Mouse (Mus musculus) spleen, adult 2 months (tissue): ENCODE measurements around the gene Phldb2. TPM values are rescaled to one million over a fixed set of nuclear protein-coding genes. Genes with fewer than 3 reads are reported as not detected.

Experiments
- DNase-seq, 2 experiments: peaks; one replicate each; pipeline versions ENCODE4 v3.0.0 to v3.0.0-alpha.2; 2012 to 2021; ENCODE audit warnings: low spot score in 2 of 2, low read depth in 1 of 2
- H3K27ac ChIP-seq: fragments of 200-500 bp; 2 replicates; pipeline ENCODE4 v1.5.1; 2012; ENCODE audit warnings: low read length, inconsistent platforms; ENCODE audit not compliant: insufficient read depth
- H3K27me3 ChIP-seq: fragments of 200-500 bp; 2 replicates; pipeline ENCODE4 v1.6.1; 2012; ENCODE audit warnings: mild to moderate bottlenecking, moderate library complexity, low read length, inconsistent platforms; ENCODE audit not compliant: control insufficient read depth, insufficient read depth
- H3K36me3 ChIP-seq: fragments of 200-500 bp; 2 replicates; pipeline ENCODE4 v1.6.1; 2012; ENCODE audit warnings: mild to moderate bottlenecking, low read length, inconsistent platforms; ENCODE audit not compliant: control insufficient read depth, insufficient read depth
- H3K4me1 ChIP-seq: fragments of 200-500 bp; 2 replicates; pipeline ENCODE4 v1.6.1; 2011; ENCODE audit warnings: inconsistent platforms; ENCODE audit not compliant: control insufficient read depth, insufficient read depth, insufficient read length
- H3K4me3 ChIP-seq: fragments of 200-500 bp; 2 replicates; pipeline ENCODE4 v1.5.1; 2011; ENCODE audit warnings: mild to moderate bottlenecking, inconsistent platforms; ENCODE audit not compliant: insufficient read depth, insufficient read length; ENCODE audit errors: extremely low read depth
- CTCF ChIP-seq: fragments of 200-500 bp; IDR thresholded peaks from 2 replicates; pipeline ENCODE4 v1.5.1; 2011; ENCODE audit warnings: mild to moderate bottlenecking, inconsistent platforms; ENCODE audit not compliant: insufficient read depth, insufficient read length, insufficient replicate concordance; ENCODE audit errors: extremely low read depth
- POLR2A ChIP-seq: fragments of 200-500 bp; IDR thresholded peaks from 2 replicates; pipeline ENCODE4 v1.6.1; 2011; ENCODE audit warnings: low read depth, low read length, inconsistent platforms
- WGBS: fragments of 180-500 bp; shearing (Covaris S2); methylation state at CpG from one replicate; pipeline ENCODE4 v1.1.7; 2018; 5-methylcytosine and 5-hydroxymethylcytosine counted together
- polyA plus RNA-seq: library from polyadenylated mRNA; depleted of rRNA; stranded (reverse); fragments of >200 nt; gene quantifications from 2 replicates; pipeline ENCODE4 v1.2.3, GENCODE M21; 2012

The Phldb2 gene
- polyA plus RNA-seq, 1 experiment = 5.0 TPM

- no peaks in the 10 kb centered on the region for H3K4me1 ChIP-seq
- TF ChIP-seq CTCF (no peak), POLR2A (no peak)
- DNase-seq = no peak
- no peaks in the 10 kb centered on the region for H3K36me3 ChIP-seq
- no peak overlapping the region for H3K4me3 ChIP-seq
- H3K27me3 ChIP-seq = no peaks in the 10 kb centered on the region
- no peak overlapping the region for H3K27ac ChIP-seq
- WGBS = 84% methylated on average over 6 of the region's 6 CpGs
These were observed 29.5 kb downstream of the Phldb2 start for GRCm38 (mm10) chr16:45923731-45924424.

DNA sequence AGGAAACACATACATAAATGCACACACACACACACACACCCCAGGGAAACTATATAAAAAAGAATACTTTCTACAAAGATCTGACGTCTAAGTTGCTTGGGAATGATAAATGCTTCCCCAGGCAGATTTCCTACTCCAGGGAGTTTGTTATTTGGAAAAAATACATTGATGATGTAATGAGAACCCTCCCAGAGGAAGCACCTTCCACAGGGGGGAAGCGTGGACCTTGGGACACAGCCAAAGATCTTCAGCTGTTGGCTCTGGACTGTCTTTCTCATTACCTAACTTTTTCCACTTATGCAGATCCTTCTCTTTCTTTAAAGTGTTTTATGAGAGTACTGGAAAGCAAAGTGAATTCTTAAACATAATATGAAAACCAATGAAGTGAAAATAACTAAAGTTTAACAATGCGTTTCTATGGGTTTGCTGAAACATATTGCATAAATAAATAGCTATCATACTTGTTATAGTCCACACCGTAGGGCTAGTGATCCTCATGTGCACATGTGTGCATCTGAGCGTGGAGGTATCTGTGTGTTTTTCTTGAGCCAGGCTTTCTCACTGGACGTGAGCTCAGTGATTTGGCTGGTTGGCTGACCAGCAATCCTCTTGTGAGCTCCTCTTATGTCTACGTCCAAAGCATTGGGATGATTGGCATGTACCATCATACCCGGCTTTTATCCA, 30.7 kb downstream of the Phldb2 start:
- H3K4me3 ChIP-seq = no peak overlapping the region
- TF ChIP-seq POLR2A (no peak), CTCF (no peak)
- 86% methylated on average over 8 of the region's 8 CpGs for WGBS
- H3K27me3 ChIP-seq = no peaks in the 10 kb centered on the region
- H3K4me1 ChIP-seq = no peaks in the 10 kb centered on the region
- H3K27ac ChIP-seq = no peak overlapping the region
- DNase-seq = no peak
- no peaks in the 10 kb centered on the region for H3K36me3 ChIP-seq

DNA sequence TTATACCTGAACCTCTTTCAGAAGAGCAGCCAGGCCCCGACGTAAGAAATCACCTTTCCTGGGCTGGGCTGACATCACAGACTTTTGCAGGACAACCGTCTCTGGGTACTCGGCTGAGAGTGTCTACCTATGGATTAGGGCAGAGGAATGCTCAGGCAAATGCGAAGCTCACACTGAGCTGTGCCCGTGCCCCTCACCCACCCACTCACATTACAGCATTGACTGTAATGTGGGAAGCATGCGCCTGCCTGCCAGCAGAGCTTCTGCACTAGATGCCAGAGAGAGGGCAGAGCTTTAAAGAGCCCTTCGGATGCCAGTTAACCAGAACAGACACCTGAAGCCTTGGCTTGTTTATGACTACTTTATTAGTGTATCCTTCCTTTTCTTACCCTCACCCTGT, 33.8 kb downstream of the Phldb2 start:
- no peaks in the 10 kb centered on the region for H3K27me3 ChIP-seq
- TF ChIP-seq CTCF (no peak), POLR2A (no peak)
- 88% methylated on average over 8 of the region's 8 CpGs for WGBS
- H3K4me1 ChIP-seq = no peaks in the 10 kb centered on the region
- no peaks in the 10 kb centered on the region for H3K36me3 ChIP-seq
- no peak for DNase-seq
- no peak overlapping the region for H3K4me3 ChIP-seq
- H3K27ac ChIP-seq = no peak overlapping the region

DNA sequence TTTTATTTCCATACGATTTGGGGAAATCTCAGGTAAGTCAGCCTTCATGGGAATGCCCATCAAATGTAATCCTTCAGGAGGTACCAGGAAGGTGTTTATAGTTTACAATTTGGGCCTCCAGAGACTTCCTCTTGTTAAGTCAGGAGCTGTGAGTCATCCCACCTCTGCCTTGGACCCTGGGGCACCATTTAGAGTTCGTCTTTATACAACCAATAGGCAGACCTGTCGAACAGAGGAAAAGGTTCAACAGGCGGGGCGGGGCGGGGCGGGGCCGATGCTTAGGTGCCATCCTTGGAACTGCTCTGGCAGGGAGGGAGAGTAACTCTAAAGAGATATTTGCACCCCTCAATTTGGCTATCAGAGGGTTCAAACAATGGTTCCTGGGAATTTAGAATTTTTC, 49.8 kb downstream of the Phldb2 start:
- no peak for DNase-seq
- Histone ChIP-seq H3K4me1 (no peaks in the 10 kb centered on the region), H3K27ac (no peak overlapping the region), H3K27me3 (no peaks in the 10 kb centered on the region), H3K36me3 (no peaks in the 10 kb centered on the region), H3K4me3 (no peak overlapping the region)
- no peak for TF ChIP-seq CTCF
- TF ChIP-seq POLR2A = no peak
- WGBS = 91% methylated on average over 8 of the region's 8 CpGs

GRCm38 (mm10) chr16:45898459-45898858, 54.9 kb downstream of the Phldb2 start:
- DNase-seq = no peak
- 93% methylated on average over 3 of the region's 3 CpGs for WGBS
- Histone ChIP-seq H3K27ac (no peak overlapping the region), H3K36me3 (no peaks in the 10 kb centered on the region), H3K4me3 (no peak overlapping the region), H3K27me3 (no peaks in the 10 kb centered on the region), H3K4me1 (no peaks in the 10 kb centered on the region)
- no peak for TF ChIP-seq POLR2A
- no peak for TF ChIP-seq CTCF

DNA sequence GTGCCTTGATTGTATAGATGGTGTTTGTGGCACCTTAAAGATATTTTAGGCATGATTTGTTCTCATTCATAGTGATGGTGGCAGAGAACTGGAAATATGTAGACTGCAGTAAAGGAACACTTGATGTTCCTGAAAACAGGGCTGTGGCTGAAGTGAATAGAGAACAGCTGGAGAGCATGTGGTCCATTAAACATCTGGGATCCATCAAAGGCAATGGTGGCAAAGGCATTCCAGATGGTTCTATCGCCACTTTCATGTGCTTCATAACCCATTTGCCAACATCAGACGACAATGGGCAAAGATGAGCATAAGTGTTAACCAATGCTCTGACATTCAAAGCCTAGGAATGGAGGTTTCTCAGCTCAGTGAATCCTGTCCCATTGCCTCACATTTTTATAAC, 56.8 kb downstream of the Phldb2 start:
- no peaks in the 10 kb centered on the region for H3K27me3 ChIP-seq
- H3K36me3 ChIP-seq = no peaks in the 10 kb centered on the region
- H3K27ac ChIP-seq = no peak overlapping the region
- no peaks in the 10 kb centered on the region for H3K4me1 ChIP-seq
- TF ChIP-seq POLR2A = no peak
- TF ChIP-seq CTCF = no peak
- no peak overlapping the region for H3K4me3 ChIP-seq
- no peak for DNase-seq
- 86% methylated on average over 2 of the region's 2 CpGs for WGBS

DNA sequence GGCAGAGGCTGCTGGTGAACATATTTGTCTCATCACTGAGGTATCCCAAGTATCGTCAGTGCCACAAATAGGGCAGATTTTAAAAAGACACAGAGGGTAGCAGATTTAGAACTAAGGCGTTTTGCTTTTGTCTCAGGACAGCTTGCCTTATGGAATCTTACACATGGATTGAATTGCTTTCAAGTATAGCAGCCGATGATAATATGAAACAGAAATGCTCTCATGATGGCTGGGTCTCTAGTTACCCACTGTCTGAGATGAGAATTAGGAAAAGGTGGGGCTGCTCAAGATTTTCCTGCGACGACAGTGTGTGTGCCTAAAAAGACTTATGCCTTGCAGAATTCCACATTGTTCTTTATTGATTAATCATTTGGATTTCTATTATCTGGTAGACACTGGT, 58.4 kb downstream of the Phldb2 start:
- Histone ChIP-seq H3K4me1 (no peaks in the 10 kb centered on the region), H3K4me3 (no peak overlapping the region), H3K36me3 (no peaks in the 10 kb centered on the region), H3K27me3 (no peaks in the 10 kb centered on the region), H3K27ac (no peak overlapping the region)
- no peak for DNase-seq
- no peak for TF ChIP-seq POLR2A
- TF ChIP-seq CTCF = no peak
- 90% methylated on average over 5 of the region's 5 CpGs for WGBS
